Mouse (Mus musculus) lung, embryonic 14.5 days (tissue): ENCODE data around the gene Fbxl8. TPM values are rescaled to one million over a fixed set of nuclear protein-coding genes. Genes with fewer than 3 reads are reported as not detected.
"Not testable (repeated sequence)": the region's sequence is repeated elsewhere in the genome, so short reads cannot be mapped to it uniquely, and the experiment has no call there.

Experiments used
- ATAC-seq: fragments of 200-750 bp; cut with Nextera tagmentation; 2 replicates; pipeline ENCODE4 v1.8.0; 2017; ENCODE audit warnings: mild to moderate bottlenecking, moderate TSS enrichment, moderate library complexity; ENCODE audit not compliant: insufficient read depth
- DNase-seq: peaks from one replicate; pipeline ENCODE4 v3.0.0-alpha.2; 2015
- H3K27ac ChIP-seq: fragments of 300-500 bp; sonication (generic); 2 replicates; pipeline ENCODE4 v1.5.1; 2014; ENCODE audit warnings: low read depth, mild to moderate bottlenecking, moderate library complexity
- H3K27me3 ChIP-seq: fragments of 300-500 bp; sonication (generic); 2 replicates; pipeline ENCODE4 v1.6.1; 2014; ENCODE audit warnings: low read length, control low read depth; ENCODE audit not compliant: insufficient read depth
- H3K36me3 ChIP-seq: fragments of 300-500 bp; sonication (generic); 2 replicates; pipeline ENCODE4 v1.6.1; 2014; ENCODE audit warnings: control low read depth; ENCODE audit not compliant: insufficient read depth
- H3K4me1 ChIP-seq: fragments of 300-500 bp; sonication (generic); 2 replicates; pipeline ENCODE4 v1.6.1; 2014; ENCODE audit warnings: antibody characterized with exemption, control low read depth; ENCODE audit not compliant: insufficient read depth
- H3K4me2 ChIP-seq: fragments of 300-500 bp; sonication (generic); 2 replicates; pipeline ENCODE4 v1.6.1; 2014; ENCODE audit warnings: mild to moderate bottlenecking
- H3K4me3 ChIP-seq: fragments of 300-500 bp; sonication (generic); 2 replicates; pipeline ENCODE4 v1.5.1; 2014; ENCODE audit warnings: low read depth, low read length
- H3K9ac ChIP-seq: fragments of 300-500 bp; sonication (generic); 2 replicates; pipeline ENCODE4 v1.6.1; 2014
- H3K9me3 ChIP-seq: fragments of 300-500 bp; sonication (generic); 2 replicates; pipeline ENCODE4 v1.6.1; 2016; ENCODE audit warnings: low read depth, low read length, control low read depth
- CTCF ChIP-seq: IDR thresholded peaks from 2 replicates; pipeline ENCODE4 v1.5.1; 2016; ENCODE audit warnings: antibody characterized with exemption, low read depth
- WGBS: fragments of 180-500 bp; shearing (Covaris S2); extraction: QIAGEN DNeasy Blood & Tissue Kit; methylation state at CpG from one replicate; pipeline ENCODE4 v1.1.7; 2014; 5-methylcytosine and 5-hydroxymethylcytosine counted together
- polyA plus RNA-seq: library from polyadenylated mRNA; unstranded; fragments of >200 nt; fragmentation: Nextera tagmentation; extraction: Ambion mirVana; gene quantifications from 2 replicates; pipeline ENCODE4 v1.2.1, GENCODE M21; 2014

Gene Fbxl8
- polyA plus RNA-seq, 1 experiment from 2014 or later: 3.8 TPM

- 79% methylated on average over 12 of the region's 12 CpGs for WGBS
- Histone ChIP-seq H3K36me3 (peaks cover 30% of the 10 kb centered on the region), H3K9me3 (no peaks in the 10 kb centered on the region), H3K9ac (no peak overlapping the region), H3K27me3 (no peaks in the 10 kb centered on the region), H3K4me1 (no peaks in the 10 kb centered on the region), H3K4me3 (no peak overlapping the region), H3K27ac (no peak overlapping the region), H3K4me2 (no peak overlapping the region)
- TF ChIP-seq CTCF: no peak
- no peak for DNase-seq
- no peak for ATAC-seq
Observed at GRCm38 (mm10) chr8:105231503-105232320, 32.7 kb upstream of the Fbxl8 start.

- DNase-seq, H3K27me3 ChIP-seq, ATAC-seq, H3K27ac ChIP-seq, H3K4me3 ChIP-seq, H3K9ac ChIP-seq, H3K4me2 ChIP-seq, H3K9me3 ChIP-seq, H3K4me1 ChIP-seq: not testable (repeated sequence)
- 87% methylated on average over 4 of the region's 4 CpGs for WGBS
- H3K36me3 ChIP-seq: peaks cover 30% of the 10 kb centered on the region
Observed at GRCm38 (mm10) chr8:105232321-105232693, 32.1 kb upstream of the Fbxl8 start.

- Histone ChIP-seq H3K36me3 (peaks cover 30% of the 10 kb centered on the region), H3K9ac (no peak overlapping the region), H3K27ac (no peak overlapping the region), H3K9me3 (no peaks in the 10 kb centered on the region), H3K4me1 (no peaks in the 10 kb centered on the region), H3K4me3 (no peak overlapping the region), H3K4me2 (no peak overlapping the region), H3K27me3 (no peaks in the 10 kb centered on the region)
- 32% methylated on average over 1 of the region's 1 CpGs for WGBS
- ATAC-seq: no peak
- DNase-seq: no peak
- no peak for TF ChIP-seq CTCF
Observed at GRCm38 (mm10) chr8:105233126-105233935, 31.1 kb upstream of the Fbxl8 start.

- H3K4me3 ChIP-seq: no peak overlapping the region
- H3K27me3 ChIP-seq: no peaks in the 10 kb centered on the region
- H3K9me3 ChIP-seq: no peaks in the 10 kb centered on the region
- peaks cover 47% of the 10 kb centered on the region for H3K36me3 ChIP-seq
- H3K9ac ChIP-seq: no peak overlapping the region
- ATAC-seq (no peak), DNase-seq (no peak)
- TF ChIP-seq CTCF: no peak
- H3K4me1 ChIP-seq: no peaks in the 10 kb centered on the region
- no peak overlapping the region for H3K4me2 ChIP-seq
- 75% methylated on average over 1 of the region's 1 CpGs for WGBS
- no peak overlapping the region for H3K27ac ChIP-seq
Observed at GRCm38 (mm10) chr8:105235206-105235605, 29.2 kb upstream of the Fbxl8 start.

GRCm38 (mm10) chr8:105237442-105238142, 26.9 kb upstream of the Fbxl8 start:
- H3K9me3 ChIP-seq: no peaks in the 10 kb centered on the region
- H3K4me1 ChIP-seq: no peaks in the 10 kb centered on the region
- peaks cover 60% of the 10 kb centered on the region for H3K36me3 ChIP-seq
- ATAC-seq (no peak), DNase-seq (no peak)
- no peaks in the 10 kb centered on the region for H3K27me3 ChIP-seq
- no peak overlapping the region for H3K4me2 ChIP-seq
- H3K27ac ChIP-seq: no peak overlapping the region
- 84% methylated on average over 14 of the region's 14 CpGs for WGBS
- no peak for TF ChIP-seq CTCF
- no peak overlapping the region for H3K9ac ChIP-seq
- no peak overlapping the region for H3K4me3 ChIP-seq

GRCm38 (mm10) chr8:105241016-105241415, 23.4 kb upstream of the Fbxl8 start:
- DNase-seq: no peak
- Histone ChIP-seq H3K4me2 (no peak overlapping the region), H3K27me3 (no peaks in the 10 kb centered on the region), H3K9me3 (no peaks in the 10 kb centered on the region), H3K27ac (no peak overlapping the region), H3K9ac (no peak overlapping the region), H3K36me3 (peaks cover 55% of the 10 kb centered on the region), H3K4me3 (no peak overlapping the region), H3K4me1 (no peaks in the 10 kb centered on the region)
- no peak for ATAC-seq
- no peak for TF ChIP-seq CTCF
- WGBS: 90% methylated on average over 7 of the region's 7 CpGs

- Histone ChIP-seq H3K4me3 (no peak overlapping the region), H3K4me2 (no peak overlapping the region)
- 83% methylated on average over 6 of the region's 6 CpGs for WGBS
Observed at GRCm38 (mm10) chr8:105251954-105252353, 12.5 kb upstream of the Fbxl8 start.

More at GRCm38 (mm10) chr8:105251954-105252353, 12.5 kb upstream of the Fbxl8 start:
- Histone ChIP-seq H3K9me3 (no peaks in the 10 kb centered on the region), H3K9ac (no peak overlapping the region), H3K36me3 (peaks cover 65% of the 10 kb centered on the region), H3K4me1 (peaks cover 2% of the 10 kb centered on the region; the same call in 1 of the 2 replicates), H3K27me3 (no peaks in the 10 kb centered on the region), H3K27ac (no peak overlapping the region)
- no peak for ATAC-seq
- no peak for DNase-seq
- no peak for TF ChIP-seq CTCF
